Mouse (Mus musculus) heart, embryonic 11.5 days (tissue): Measurements from ENCODE around the gene Rbm24. TPM values are rescaled to one million over a fixed set of nuclear protein-coding genes. Genes with fewer than 3 reads are reported as not detected.

Experiments
- ATAC-seq: fragments of 200-750 bp; cut with Nextera tagmentation; replicated peaks from 2 replicates; pipeline ENCODE4 v1.8.0; 2017; ENCODE audit warnings: moderate library complexity; ENCODE audit not compliant: insufficient number of reproducible peaks, low FRiP score, low TSS enrichment
- H3K27ac ChIP-seq: fragments of 300-500 bp; sonication (generic); 2 replicates; pipeline ENCODE4 v1.5.1; 2014; ENCODE audit warnings: mild to moderate bottlenecking, low read depth, low read length
- H3K27me3 ChIP-seq: fragments of 300-500 bp; sonication (generic); 2 replicates; pipeline ENCODE4 v1.6.1; 2014; ENCODE audit warnings: mild to moderate bottlenecking, low read length, mixed read lengths; ENCODE audit not compliant: control insufficient read depth, insufficient read depth
- H3K36me3 ChIP-seq: fragments of 300-500 bp; sonication (generic); 2 replicates; pipeline ENCODE4 v1.6.1; 2014; ENCODE audit warnings: mild to moderate bottlenecking, low read length, moderate library complexity, mixed read lengths; ENCODE audit not compliant: control insufficient read depth, insufficient read depth
- H3K4me1 ChIP-seq: fragments of 300-500 bp; sonication (generic); 2 replicates; pipeline ENCODE4 v1.6.1; 2014; ENCODE audit warnings: low read length; ENCODE audit not compliant: control insufficient read depth, insufficient read depth
- H3K4me2 ChIP-seq: fragments of 300-500 bp; sonication (generic); 2 replicates; pipeline ENCODE4 v1.6.1; 2014; ENCODE audit warnings: mild to moderate bottlenecking, moderate library complexity
- H3K4me3 ChIP-seq: fragments of 300-500 bp; sonication (generic); 2 replicates; pipeline ENCODE4 v1.5.1; 2014; ENCODE audit warnings: low read depth, low read length
- H3K9ac ChIP-seq: fragments of 300-500 bp; sonication (generic); 2 replicates; pipeline ENCODE4 v1.6.1; 2014; ENCODE audit warnings: mild to moderate bottlenecking, low read depth, low read length, moderate library complexity
- H3K9me3 ChIP-seq: fragments of 300-500 bp; sonication (generic); replicated peaks from 2 replicates; pipeline ENCODE4 v1.6.1; 2016; ENCODE audit warnings: low read length; ENCODE audit not compliant: control insufficient read depth
- WGBS: fragments of 180-500 bp; shearing (Covaris S2); extraction: QIAGEN DNeasy Blood & Tissue Kit; methylation state at CpG from one replicate; pipeline ENCODE4 v1.1.7; 2014; ENCODE audit not compliant: insufficient replicate concordance; 5-methylcytosine and 5-hydroxymethylcytosine counted together
- polyA plus RNA-seq: library from polyadenylated mRNA; unstranded; fragments of >200 nt; fragmentation: Nextera tagmentation; extraction: Ambion mirVana; gene quantifications from 2 replicates; pipeline ENCODE4 v1.2.1, GENCODE M21; 2014

The Rbm24 gene
- polyA plus RNA-seq, 1 experiment from 2014 or later: 62.3 TPM

DNA sequence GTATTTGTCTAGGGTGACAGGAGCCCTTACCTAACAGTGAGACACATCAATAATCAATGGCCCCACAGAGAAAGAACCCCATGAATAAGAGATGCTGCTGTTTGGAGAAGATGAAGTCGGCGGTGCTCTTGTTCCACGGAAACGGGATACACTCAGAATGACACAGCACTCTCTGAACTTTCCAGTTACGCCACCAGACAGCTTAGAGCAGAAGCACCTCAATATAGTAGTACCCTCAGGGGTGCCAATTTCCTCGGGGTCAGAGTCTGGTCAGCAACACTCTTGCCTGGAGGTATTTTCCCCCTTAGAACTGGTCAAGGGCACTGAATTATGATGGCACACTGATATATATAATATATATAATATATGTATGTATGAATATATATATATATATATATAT, 27.8 kb downstream of the Rbm24 start:
- no peak overlapping the region for H3K4me3 ChIP-seq
- no peaks in the 10 kb centered on the region for H3K36me3 ChIP-seq
- no peak overlapping the region for H3K4me2 ChIP-seq
- WGBS: 85% methylated on average over 6 of the region's 6 CpGs
- no peaks in the 10 kb centered on the region for H3K27me3 ChIP-seq
- H3K4me1 ChIP-seq: peaks cover 7% of the 10 kb centered on the region
- no peak for ATAC-seq
- no peak overlapping the region for H3K9ac ChIP-seq
- no peak overlapping the region for H3K27ac ChIP-seq
- H3K9me3 ChIP-seq: peaks cover 5% of the 10 kb centered on the region; the same call in 1 of the 2 replicates

DNA sequence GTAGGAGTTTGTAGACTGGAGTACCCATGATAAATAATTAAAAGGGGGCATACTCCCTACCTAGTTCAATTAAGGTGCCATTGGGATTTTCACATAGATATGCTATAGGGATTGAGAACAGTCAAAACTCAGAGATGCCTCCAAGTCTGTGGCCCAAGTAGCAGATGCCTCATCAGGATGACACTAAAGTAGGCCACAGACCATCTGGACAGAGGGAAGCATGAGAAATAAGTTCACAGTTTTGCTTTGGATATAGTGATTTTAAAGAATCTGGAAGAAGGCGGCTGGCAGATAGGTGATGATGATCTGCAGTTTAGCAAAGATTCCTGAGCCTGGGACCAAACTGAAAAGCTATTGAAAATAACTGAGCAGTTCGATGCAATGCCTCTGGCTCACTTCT, 30.0 kb downstream of the Rbm24 start:
- Histone ChIP-seq H3K4me1 (peaks cover 7% of the 10 kb centered on the region), H3K36me3 (no peaks in the 10 kb centered on the region), H3K27ac (no peak overlapping the region), H3K4me2 (no peak overlapping the region), H3K4me3 (no peak overlapping the region), H3K9me3 (no peaks in the 10 kb centered on the region), H3K27me3 (no peaks in the 10 kb centered on the region), H3K9ac (no peak overlapping the region)
- 66% methylated on average over 2 of the region's 2 CpGs for WGBS
- ATAC-seq: no peak

GRCm38 (mm10) chr13:46449955-46450354, 31.7 kb downstream of the Rbm24 start:
- Histone ChIP-seq H3K36me3 (no peaks in the 10 kb centered on the region), H3K27me3 (no peaks in the 10 kb centered on the region), H3K9me3 (no peaks in the 10 kb centered on the region), H3K4me1 (no peaks in the 10 kb centered on the region), H3K4me3 (no peak overlapping the region), H3K9ac (no peak overlapping the region), H3K27ac (no peak overlapping the region), H3K4me2 (no peak overlapping the region)
- 75% methylated on average over 4 of the region's 4 CpGs for WGBS
- ATAC-seq: no peak

DNA sequence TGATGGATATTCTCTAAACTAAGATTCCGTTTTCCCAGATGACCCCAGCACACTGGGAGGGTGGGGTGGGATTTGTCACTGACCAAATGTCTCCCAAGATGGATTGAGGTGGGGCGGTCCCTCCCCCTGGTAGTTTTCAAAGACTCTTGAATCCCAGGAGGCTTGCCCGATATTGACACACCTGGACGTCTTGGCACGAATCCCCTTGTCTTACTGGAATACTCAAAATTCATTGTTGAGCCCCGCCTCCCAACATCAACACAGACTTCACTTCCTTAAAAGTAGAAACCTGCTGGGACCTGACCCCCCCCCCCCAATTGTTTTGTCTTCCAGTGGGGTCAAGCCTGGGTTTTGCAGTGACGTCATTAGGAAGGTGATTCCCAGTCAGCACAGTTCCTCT, 32.4 kb downstream of the Rbm24 start:
- H3K36me3 ChIP-seq: no peaks in the 10 kb centered on the region
- ATAC-seq: no peak
- H3K27ac ChIP-seq: no peak overlapping the region
- H3K4me3 ChIP-seq: no peak overlapping the region
- WGBS: 86% methylated on average over 7 of the region's 7 CpGs
- H3K27me3 ChIP-seq: no peaks in the 10 kb centered on the region
- no peak overlapping the region for H3K9ac ChIP-seq
- no peaks in the 10 kb centered on the region for H3K4me1 ChIP-seq
- no peaks in the 10 kb centered on the region for H3K9me3 ChIP-seq
- H3K4me2 ChIP-seq: no peak overlapping the region

DNA sequence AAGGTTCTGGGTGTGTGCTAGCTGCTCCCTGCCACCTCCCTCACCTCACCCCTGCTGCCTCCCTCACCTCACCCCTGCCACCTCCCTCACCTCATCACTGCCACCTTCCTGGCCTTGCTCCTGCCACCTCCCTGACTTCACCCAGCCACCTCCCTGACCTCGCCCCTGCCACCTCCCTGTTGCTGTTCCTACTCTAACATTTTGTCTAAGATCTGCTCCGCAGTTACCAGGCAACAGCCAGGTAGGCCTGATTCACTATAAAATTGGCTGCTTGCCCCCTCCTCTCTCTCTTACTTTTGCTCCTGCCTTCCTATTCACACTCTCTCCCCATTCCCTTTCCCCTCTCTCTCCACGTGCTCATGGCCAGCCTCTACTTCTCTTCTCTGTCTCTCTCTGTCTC, 33.3 kb downstream of the Rbm24 start:
- Histone ChIP-seq H3K36me3 (no peaks in the 10 kb centered on the region), H3K4me3 (no peak overlapping the region), H3K27ac (no peak overlapping the region), H3K9ac (no peak overlapping the region), H3K27me3 (no peaks in the 10 kb centered on the region), H3K9me3 (no peaks in the 10 kb centered on the region), H3K4me1 (no peaks in the 10 kb centered on the region), H3K4me2 (no peak overlapping the region)
- 63% methylated on average over 3 of the region's 3 CpGs for WGBS
- ATAC-seq: no peak

GRCm38 (mm10) chr13:46459546-46459945, 41.3 kb downstream of the Rbm24 start:
- no peak for ATAC-seq
- Histone ChIP-seq H3K27ac (no peak overlapping the region), H3K9ac (no peak overlapping the region), H3K4me2 (no peak overlapping the region), H3K4me3 (no peak overlapping the region), H3K27me3 (no peaks in the 10 kb centered on the region), H3K9me3 (no peaks in the 10 kb centered on the region), H3K36me3 (no peaks in the 10 kb centered on the region), H3K4me1 (no peaks in the 10 kb centered on the region)
- WGBS: 91% methylated on average over 10 of the region's 10 CpGs

- H3K9ac ChIP-seq: no peak overlapping the region
- H3K27ac ChIP-seq: no peak overlapping the region
- ATAC-seq: no peak
- H3K27me3 ChIP-seq: no peaks in the 10 kb centered on the region
- no peak overlapping the region for H3K4me2 ChIP-seq
- H3K9me3 ChIP-seq: no peaks in the 10 kb centered on the region
- no peak overlapping the region for H3K4me3 ChIP-seq
- no peaks in the 10 kb centered on the region for H3K4me1 ChIP-seq
- WGBS: 82% methylated on average over 4 of the region's 4 CpGs
- no peaks in the 10 kb centered on the region for H3K36me3 ChIP-seq
Observed at GRCm38 (mm10) chr13:46462280-46462679, 44.0 kb downstream of the Rbm24 start.

- Histone ChIP-seq H3K4me2 (no peak overlapping the region), H3K36me3 (no peaks in the 10 kb centered on the region), H3K9me3 (no peaks in the 10 kb centered on the region), H3K27ac (no peak overlapping the region), H3K4me1 (no peaks in the 10 kb centered on the region), H3K9ac (no peak overlapping the region), H3K27me3 (no peaks in the 10 kb centered on the region), H3K4me3 (no peak overlapping the region)
- ATAC-seq: no peak
- 57% methylated on average over 3 of the region's 3 CpGs for WGBS
Observed at GRCm38 (mm10) chr13:46463764-46464163, 45.5 kb downstream of the Rbm24 start.

DNA sequence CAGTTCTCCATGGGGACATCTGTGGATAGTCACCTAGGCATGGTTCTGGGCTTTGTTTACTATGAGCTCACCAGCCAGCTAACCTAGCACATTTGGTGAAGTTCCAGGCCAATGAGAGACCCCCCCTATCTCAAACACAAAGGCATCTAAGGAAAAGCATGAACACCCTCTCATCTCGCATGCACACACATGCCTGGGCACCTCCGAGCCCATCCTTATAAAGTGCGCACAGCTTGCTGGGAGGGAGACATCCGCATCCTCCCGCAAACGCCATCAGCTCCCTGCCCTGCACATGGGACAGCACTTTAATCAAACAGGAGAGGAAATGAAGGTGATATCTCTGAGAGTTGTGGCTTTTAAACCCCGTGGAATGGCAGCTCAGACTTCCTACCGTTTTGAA, 50.0 kb downstream of the Rbm24 start:
- Histone ChIP-seq H3K36me3 (no peaks in the 10 kb centered on the region), H3K4me2 (no peak overlapping the region), H3K4me3 (no peak overlapping the region), H3K4me1 (no peaks in the 10 kb centered on the region), H3K27me3 (no peaks in the 10 kb centered on the region), H3K9ac (no peak overlapping the region), H3K27ac (no peak overlapping the region), H3K9me3 (no peaks in the 10 kb centered on the region)
- WGBS: 49% methylated on average over 8 of the region's 8 CpGs
- no peak for ATAC-seq
